Mouse (Mus musculus) myocyte (in vitro differentiated cells): ENCODE measurements around the gene Nf1. TPM values are rescaled to one million over a fixed set of nuclear protein-coding genes. Genes with fewer than 3 reads are reported as not detected.
A peak's percentile ranks its signal among the peaks of the same experiment; 100 is the strongest.

Experiments used
- H3K27me3 ChIP-seq: one replicate; pipeline ENCODE4 v1.6.1; 2011; ENCODE audit not compliant: control insufficient read depth, insufficient read depth, insufficient read length
- H3K36me3 ChIP-seq: one replicate; pipeline ENCODE4 v1.6.1; 2011; ENCODE audit not compliant: control insufficient read depth, insufficient read depth
- H3K4me2 ChIP-seq: one replicate; pipeline ENCODE4 v1.6.1; 2011; ENCODE audit warnings: low read depth, control low read depth
- H3K4me3 ChIP-seq: one replicate; pipeline ENCODE4 v1.5.1; 2011; ENCODE audit warnings: mild to moderate bottlenecking, control low read depth, moderate library complexity
- H3K79me2 ChIP-seq: one replicate; pipeline ENCODE4 v1.6.1; 2011; ENCODE audit not compliant: control insufficient read depth, insufficient read depth
- H3ac ChIP-seq: one replicate; pipeline ENCODE4 v1.6.1; 2011; ENCODE audit not compliant: control insufficient read depth, insufficient read length
- CEBPB ChIP-seq: IDR thresholded peaks from 2 replicates; pipeline ENCODE4 v1.6.1; 2011; ENCODE audit warnings: mild to moderate bottlenecking, moderate library complexity; ENCODE audit not compliant: poor library complexity, insufficient read depth, severe bottlenecking
- E2F4 ChIP-seq: IDR thresholded peaks from one replicate; pipeline ENCODE4 v1.6.1; 2011; ENCODE audit warnings: mild to moderate bottlenecking, control low read depth, moderate library complexity; ENCODE audit not compliant: insufficient read depth
- MAX ChIP-seq: IDR thresholded peaks from one replicate; pipeline ENCODE4 v1.6.1; 2011; ENCODE audit warnings: low read depth, mild to moderate bottlenecking, control low read depth
- MYOD1 ChIP-seq, 3 experiments: IDR thresholded peaks; one replicate each; pipeline ENCODE4 v1.6.1; 2011; ENCODE audit warnings: control low read depth in 2 of 3, low read depth in 2 of 3, mild to moderate bottlenecking in 2 of 3, moderate library complexity in 1 of 3; ENCODE audit not compliant: insufficient read length in 2 of 3, control insufficient read depth in 1 of 3
- MYOG ChIP-seq, 3 experiments: IDR thresholded peaks; one replicate each; pipeline ENCODE4 v1.6.1; 2011; ENCODE audit warnings: control low read depth in 2 of 3, low read depth in 2 of 3, mild to moderate bottlenecking in 2 of 3; ENCODE audit not compliant: insufficient read length in 2 of 3, control insufficient read depth in 1 of 3, insufficient read depth in 1 of 3
- POLR2A ChIP-seq: IDR thresholded peaks from one replicate; pipeline ENCODE4 v1.6.1; 2011; ENCODE audit warnings: low read depth, mild to moderate bottlenecking, control low read depth, moderate library complexity; ENCODE audit not compliant: insufficient read length
- POLR2AphosphoS2 ChIP-seq: IDR thresholded peaks from one replicate; pipeline ENCODE4 v1.6.1; 2011; ENCODE audit warnings: low read depth, control low read depth; ENCODE audit not compliant: insufficient read length
- REST ChIP-seq: IDR thresholded peaks from one replicate; pipeline ENCODE4 v1.6.1; 2011; ENCODE audit warnings: mild to moderate bottlenecking, control low read depth, moderate library complexity; ENCODE audit not compliant: insufficient read depth, insufficient read length
- SRF ChIP-seq: IDR thresholded peaks from one replicate; pipeline ENCODE4 v1.6.1; 2011; ENCODE audit warnings: low read depth; ENCODE audit not compliant: control insufficient read depth, insufficient read length
- TCF12 ChIP-seq: IDR thresholded peaks from one replicate; pipeline ENCODE4 v1.6.1; 2011; ENCODE audit warnings: mild to moderate bottlenecking, control low read depth; ENCODE audit not compliant: poor library complexity, insufficient read depth, severe bottlenecking
- TCF3 ChIP-seq: IDR thresholded peaks from one replicate; pipeline ENCODE4 v1.6.1; 2011; ENCODE audit warnings: low read depth, control low read depth; ENCODE audit not compliant: insufficient read length
- USF1 ChIP-seq: IDR thresholded peaks from one replicate; pipeline ENCODE4 v1.6.1; 2011; ENCODE audit warnings: low read depth, mild to moderate bottlenecking, control low read depth, moderate library complexity
- polyA plus RNA-seq: library from polyadenylated mRNA; unstranded; fragments of >200 nt; fragmentation: generic; extraction: Trizol; gene quantifications from one replicate; pipeline ENCODE4 v1.2.1, GENCODE M21; 2012; ENCODE audit warnings: missing spikeins

Nf1 gene
- polyA plus RNA-seq, 1 experiment = 8.2 TPM

DNA sequence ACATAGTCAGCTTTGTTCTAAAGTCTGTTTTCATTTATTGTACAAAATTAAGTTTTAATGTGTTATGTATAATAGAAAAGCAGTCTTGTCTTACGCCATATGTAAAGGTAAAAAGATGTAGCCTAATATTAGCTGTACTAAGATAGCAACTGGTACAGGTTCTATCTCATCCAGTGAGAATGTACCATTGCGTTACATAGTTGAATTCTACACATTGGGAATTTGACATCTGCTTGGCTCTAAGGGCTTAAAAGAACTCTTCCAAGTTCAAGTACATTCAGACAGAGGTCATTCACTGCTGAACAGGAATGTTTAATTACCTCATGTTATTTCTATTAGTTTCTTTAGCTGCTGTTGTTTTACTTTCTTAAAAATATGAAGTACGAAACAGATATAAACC is 187.1 kb downstream of the Nf1 start:
- no peak overlapping the region for H3ac ChIP-seq
- H3K36me3 ChIP-seq = peaks cover 31% of the 10 kb centered on the region
- TF ChIP-seq USF1 (no peak), MYOD1 (IDR thresholded peaks at IDR 0.05; ENCODE audit: control insufficient read depth in 1 of 3, insufficient read length in 2 of 3, low read depth in 2 of 3) (no peak), MYOG (IDR thresholded peaks at IDR 0.05; ENCODE audit: control insufficient read depth in 1 of 3, insufficient read depth in 1 of 3, insufficient read length in 2 of 3, low read depth in 2 of 3) (no peak), REST (no peak), E2F4 (no peak)
- H3K79me2 ChIP-seq = peaks cover 10% of the 10 kb centered on the region
- H3K4me3 ChIP-seq = no peak overlapping the region
- no peaks in the 10 kb centered on the region for H3K27me3 ChIP-seq
- no peak overlapping the region for H3K4me2 ChIP-seq

GRCm38 (mm10) chr11:79527015-79527738 is 187.7 kb downstream of the Nf1 start:
- no peak overlapping the region for H3K4me3 ChIP-seq
- no peaks in the 10 kb centered on the region for H3K27me3 ChIP-seq
- no peak overlapping the region for H3K4me2 ChIP-seq
- H3K36me3 ChIP-seq = peaks cover 31% of the 10 kb centered on the region
- H3ac ChIP-seq = no peak overlapping the region
- H3K79me2 ChIP-seq = peaks cover 10% of the 10 kb centered on the region
- TF ChIP-seq MYOG (IDR thresholded peaks at IDR 0.05; ENCODE audit: control insufficient read depth in 1 of 3, insufficient read depth in 1 of 3, insufficient read length in 2 of 3, low read depth in 2 of 3) (no peak), MYOD1 (IDR thresholded peaks at IDR 0.05; ENCODE audit: control insufficient read depth in 1 of 3, insufficient read length in 2 of 3, low read depth in 2 of 3) (no peak), REST (no peak), POLR2AphosphoS2 (no peak), TCF12 (no peak), CEBPB (no peak), USF1 (no peak), TCF3 (no peak), SRF (no peak), E2F4 (no peak), POLR2A (no peak), MAX (no peak)

- H3K4me3 ChIP-seq = no peak overlapping the region
- H3K27me3 ChIP-seq = no peaks in the 10 kb centered on the region
- peaks cover 31% of the 10 kb centered on the region for H3K36me3 ChIP-seq
- H3ac ChIP-seq = no peak overlapping the region
- H3K79me2 ChIP-seq = peaks cover 10% of the 10 kb centered on the region
- TF ChIP-seq CEBPB (no peak), USF1 (no peak), MYOG (IDR thresholded peaks at IDR 0.05; ENCODE audit: control insufficient read depth in 1 of 3, insufficient read depth in 1 of 3, insufficient read length in 2 of 3, low read depth in 2 of 3) (no peak), REST (no peak), MYOD1 (IDR thresholded peaks at IDR 0.05; ENCODE audit: control insufficient read depth in 1 of 3, insufficient read length in 2 of 3, low read depth in 2 of 3) (no peak), MAX (no peak), E2F4 (no peak), POLR2AphosphoS2 (no peak), POLR2A (no peak), TCF12 (no peak), SRF (no peak), TCF3 (no peak)
- H3K4me2 ChIP-seq = no peak overlapping the region
Measured at GRCm38 (mm10) chr11:79527739-79528384, 188.4 kb downstream of the Nf1 start.

DNA sequence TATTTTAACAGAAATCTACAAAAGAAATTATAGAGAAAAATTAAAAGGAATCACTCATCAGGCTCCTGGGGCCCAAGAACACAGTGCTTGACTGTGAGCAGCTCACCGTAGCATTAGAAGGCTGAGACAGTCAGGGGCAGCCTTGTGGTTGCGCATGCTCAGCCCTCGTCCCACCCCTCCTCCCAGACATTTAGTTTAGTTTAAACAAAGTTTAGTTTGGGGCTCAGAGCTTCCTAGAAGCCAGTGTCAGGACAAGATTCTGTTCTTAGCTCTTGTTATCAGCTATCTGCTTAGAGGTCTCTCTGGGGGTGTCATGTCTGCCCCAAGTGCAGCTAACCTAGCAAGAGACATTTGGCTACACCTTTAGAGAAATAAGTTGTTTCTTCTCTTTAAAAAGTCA is 189.1 kb downstream of the Nf1 start:
- no peak overlapping the region for H3ac ChIP-seq
- no peaks in the 10 kb centered on the region for H3K27me3 ChIP-seq
- TF ChIP-seq REST (no peak), CEBPB (no peak), MAX (no peak), TCF3 (no peak), SRF (no peak), POLR2A (no peak), MYOD1 (IDR thresholded peaks at IDR 0.05; ENCODE audit: control insufficient read depth in 1 of 3, insufficient read length in 2 of 3, low read depth in 2 of 3) (no peak), POLR2AphosphoS2 (no peak), USF1 (no peak), E2F4 (no peak), MYOG (IDR thresholded peaks at IDR 0.05; ENCODE audit: control insufficient read depth in 1 of 3, insufficient read depth in 1 of 3, insufficient read length in 2 of 3, low read depth in 2 of 3) (no peak), TCF12 (no peak)
- peaks cover 31% of the 10 kb centered on the region for H3K36me3 ChIP-seq
- peak overlapping the region; percentile 94 for H3K4me2 ChIP-seq
- no peak overlapping the region for H3K4me3 ChIP-seq
- peaks cover 10% of the 10 kb centered on the region for H3K79me2 ChIP-seq
